Comparison of ENCODE assay signal across 34 mouse cellular contexts in the genomic region with DNA sequence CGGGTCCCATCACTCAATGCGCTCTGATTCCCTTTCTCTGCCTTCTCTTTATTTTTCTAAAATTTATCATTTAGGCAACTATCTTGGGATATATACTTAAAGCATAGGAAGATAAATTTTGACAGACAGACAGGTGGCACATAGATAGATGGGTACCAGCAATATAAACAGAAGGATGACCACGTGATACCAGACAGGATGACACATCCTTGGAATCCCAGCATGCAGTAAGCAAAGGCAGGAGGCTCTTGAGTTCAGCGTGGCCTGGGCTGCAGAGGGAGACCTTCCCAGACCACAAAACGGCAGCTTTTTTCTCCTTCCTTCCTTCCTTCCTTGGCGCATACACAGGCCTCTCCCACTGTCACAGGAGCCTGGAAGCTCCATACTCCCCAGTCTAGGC. TPM values are rescaled to one million over a fixed set of nuclear protein-coding genes. Genes with fewer than 3 reads are reported as not detected.
"Had no signal": no experiment of that assay in that cellular context is flagged by ENCODE, and none has a peak within 500 bp of the region (broad histone marks: within the 10 kb centered on the region; RNA-seq: fewer than 3 reads in every experiment).

No protein-coding gene starts in this region.

- H3K4me2 ChIP-seq: heart, embryonic 11.5 days; heart, embryonic 13.5 days; heart, embryonic 15.5 days; hindbrain, embryonic 13.5 days; hindbrain, embryonic 15.5 days; kidney, embryonic 15.5 days; limb, embryonic 13.5 days; limb, embryonic 15.5 days had no signal

- H3K9ac ChIP-seq: heart, embryonic 13.5 days; heart, embryonic 15.5 days; hindbrain, embryonic 13.5 days; hindbrain, embryonic 15.5 days; kidney, embryonic 15.5 days; limb, embryonic 13.5 days; limb, embryonic 15.5 days had no signal

- ATAC-seq: hindbrain, postnatal 0 days; intestine, embryonic 16.5 days had no signal

- H3K4me3 ChIP-seq: heart, adult 2 months; heart, embryonic 13.5 days; heart, embryonic 15.5 days; hindbrain, embryonic 13.5 days; hindbrain, embryonic 15.5 days; kidney, embryonic 15.5 days; limb, embryonic 13.5 days; limb, embryonic 15.5 days had no signal

- H3K9me3 ChIP-seq: heart, embryonic 13.5 days; heart, embryonic 15.5 days; hindbrain, embryonic 13.5 days; hindbrain, embryonic 15.5 days; kidney, embryonic 15.5 days; limb, embryonic 13.5 days; limb, embryonic 15.5 days had no signal

- H3K27ac ChIP-seq: heart, adult 2 months; heart, embryonic 13.5 days; heart, embryonic 15.5 days; hindbrain, embryonic 13.5 days; hindbrain, embryonic 15.5 days; hindbrain, postnatal 0 days; kidney, embryonic 15.5 days; kidney, postnatal 0 days; limb, embryonic 13.5 days; limb, embryonic 15.5 days had no signal

- H3K27me3 ChIP-seq: hindbrain, embryonic 15.5 days; kidney, embryonic 15.5 days had no signal

- DNase-seq: gastrocnemius, postnatal 14 days; gastrocnemius, postnatal 36 days; heart, adult 11 months; heart, adult 2 months; heart, postnatal 36 days; kidney, adult 11 months; layer of hippocampus, adult 9-11 months; layer of hippocampus, postnatal 36 days; left cerebral cortex, postnatal 4 days had no signal

RNA-seq across cellular contexts. Expression of gene Rnf222, which starts 9.5 kb away (rescaled TPM):
- total RNA-seq: gastrocnemius, adult 18-20 months; gastrocnemius, postnatal 14 days; gastrocnemius, postnatal 36 days; heart, postnatal 36 days; hematopoietic stem cell, adult 5-6 weeks; layer of hippocampus, adult 18-20 months; layer of hippocampus, adult 8-10 months; layer of hippocampus, postnatal 14 days; layer of hippocampus, postnatal 36 days; left cerebral cortex, adult 18-20 months; left cerebral cortex, postnatal 10 days; left cerebral cortex, postnatal 25 days; left cerebral cortex, postnatal 4 days had no signal
- polyA plus RNA-seq: hindbrain, embryonic 11.5 days; hindbrain, embryonic 15.5 days; hindbrain, postnatal 0 days; large intestine, adult 2 months; limb, embryonic 11.5 days had no signal

RNA-seq across cellular contexts. Expression of gene Odf4, which starts 29.0 kb away (rescaled TPM):
- total RNA-seq: gastrocnemius, adult 18-20 months; gastrocnemius, adult 8-10 months; gastrocnemius, postnatal 14 days; gastrocnemius, postnatal 36 days; heart, adult 2 months; heart, postnatal 14 days; heart, postnatal 36 days; hematopoietic stem cell, adult 5-6 weeks; layer of hippocampus, adult 18-20 months; layer of hippocampus, postnatal 36 days; left cerebral cortex, adult 18-20 months had no signal
- polyA plus RNA-seq: heart, embryonic 11.5 days; heart, embryonic 13.5 days; heart, embryonic 15.5 days; heart, postnatal 0 days; intestine, embryonic 16.5 days; kidney, embryonic 15.5 days; large intestine, adult 2 months; limb, embryonic 11.5 days; limb, embryonic 13.5 days; limb, embryonic 15.5 days had no signal
